Mouse (Mus musculus) macrophage (primary cell): ENCODE data around the gene Gm32717. TPM values are rescaled to one million over a fixed set of nuclear protein-coding genes. Genes with fewer than 3 reads are reported as not detected.
"Not testable (repeated sequence)": the region's sequence is repeated elsewhere in the genome, so short reads cannot be mapped to it uniquely, and the experiment has no call there.

Experiments
- H3K27ac ChIP-seq: fragments of 350-480 bp; formaldehyde crosslinking; 2 replicates; pipeline ENCODE4 v1.9.0; 2021
- H3K36me3 ChIP-seq: fragments of 350-480 bp; formaldehyde crosslinking; 2 replicates; pipeline ENCODE4 v1.9.0; 2021; ENCODE audit errors: inconsistent target
- H3K4me3 ChIP-seq: fragments of 350-480 bp; formaldehyde crosslinking; 2 replicates; pipeline ENCODE4 v1.9.0; 2021; ENCODE audit errors: inconsistent target
- H3K79me2 ChIP-seq: fragments of 350-480 bp; formaldehyde crosslinking; 2 replicates; pipeline ENCODE4 v1.9.0; 2021; ENCODE audit errors: inconsistent target
- WGBS: methylation state at CpG from one replicate; pipeline ENCODE4 v1.1.7; 2026; ENCODE audit warnings: inconsistent platforms; ENCODE audit not compliant: missing documents; 5-methylcytosine and 5-hydroxymethylcytosine counted together
- polyA plus RNA-seq: library from polyadenylated mRNA; stranded (reverse); fragments of 250-400 nt; gene quantifications from 3 replicates; pipeline ENCODE4 v1.2.4, GENCODE M21; 2018; ENCODE audit warnings: inconsistent platforms
- total RNA-seq, 78 experiments: library from RNA; depleted of rRNA; stranded (reverse); fragments of 250-400 nt; gene quantifications; 1 replicate in 9 of 78; 2 replicates in 24 of 78; 3 replicates in 43 of 78; 4 replicates in 2 of 78; pipeline ENCODE4 v1.2.4; 2018; ENCODE audit warnings: inconsistent platforms in 56 of 78

Gm32717 gene
- not detected for total RNA-seq (2018; cell fraction: chromatin; rRNA removed)
- not detected for total RNA-seq (2018; cell fraction: cytosol; rRNA removed)
- not detected for total RNA-seq (2018; cell fraction: nucleus; rRNA removed)
- not detected in 3 replicates for polyA plus RNA-seq

GRCm38 (mm10) chr10:118240680-118241079, at the start of gene Gm32717:
Gene Gm32717 (minus strand): TSS chr10:118240780.
- H3K79me2 ChIP-seq, H3K27ac ChIP-seq, H3K4me3 ChIP-seq, H3K36me3 ChIP-seq: not testable (repeated sequence)
- no CpG with 5 or more reads among the region's 13 CpGs for WGBS

GRCm38 (mm10) chr10:118283016-118283415, 42.4 kb upstream of the Gm32717 start:
- not testable (repeated sequence) for H3K36me3 ChIP-seq, H3K4me3 ChIP-seq, H3K27ac ChIP-seq, H3K79me2 ChIP-seq
- no CpG with 5 or more reads among the region's 5 CpGs for WGBS

DNA sequence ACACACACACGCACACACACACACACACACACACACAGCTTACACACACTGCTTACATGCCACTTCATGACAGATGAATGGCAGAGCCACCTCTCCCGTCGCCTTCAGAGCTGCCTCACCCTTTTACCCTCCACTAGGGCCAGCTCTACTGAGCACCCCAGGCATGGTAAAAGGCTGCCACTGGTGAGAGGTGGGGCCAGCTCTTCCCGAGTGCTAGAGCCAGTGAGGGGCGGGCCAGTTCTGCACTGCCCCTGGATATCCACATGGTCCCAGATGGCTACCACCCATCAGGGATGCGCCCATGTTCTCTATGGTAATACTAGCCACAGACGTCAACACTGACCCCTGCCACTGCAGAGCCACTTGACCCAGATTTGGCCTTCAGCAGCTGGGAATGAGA, 42.0 kb upstream of the Gm32717 start:
- H3K4me3 ChIP-seq, H3K79me2 ChIP-seq, H3K36me3 ChIP-seq, H3K27ac ChIP-seq: not testable (repeated sequence)
- 92% methylated on average over 2 of the region's 7 CpGs for WGBS

GRCm38 (mm10) chr10:118278069-118278468, 37.5 kb upstream of the Gm32717 start:
- H3K36me3 ChIP-seq, H3K27ac ChIP-seq, H3K4me3 ChIP-seq, H3K79me2 ChIP-seq: not testable (repeated sequence)
- WGBS = no CpG with 5 or more reads among the region's 4 CpGs

DNA sequence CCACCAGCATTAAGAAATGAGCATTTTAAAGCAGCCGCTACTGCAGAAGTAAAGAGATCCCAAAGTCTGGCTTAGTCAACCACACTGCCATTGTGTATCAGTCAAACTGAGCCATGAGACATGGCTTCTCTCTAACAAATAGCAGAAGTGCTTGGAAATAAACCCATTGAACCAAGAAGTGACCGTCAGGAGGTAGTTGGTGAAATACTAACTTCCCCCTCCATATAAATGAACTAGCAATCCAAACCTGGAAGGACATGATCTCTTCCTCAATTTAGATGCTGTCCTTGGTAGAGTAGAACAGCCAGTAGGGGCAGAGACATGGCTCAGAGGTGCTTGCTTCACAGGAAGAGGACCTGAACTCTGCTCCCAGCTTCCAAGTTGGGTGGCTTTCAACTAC, 30.8 kb upstream of the Gm32717 start:
- no CpG with 5 or more reads among the region's 2 CpGs for WGBS
- not testable (repeated sequence) for H3K27ac ChIP-seq, H3K79me2 ChIP-seq, H3K36me3 ChIP-seq, H3K4me3 ChIP-seq

DNA sequence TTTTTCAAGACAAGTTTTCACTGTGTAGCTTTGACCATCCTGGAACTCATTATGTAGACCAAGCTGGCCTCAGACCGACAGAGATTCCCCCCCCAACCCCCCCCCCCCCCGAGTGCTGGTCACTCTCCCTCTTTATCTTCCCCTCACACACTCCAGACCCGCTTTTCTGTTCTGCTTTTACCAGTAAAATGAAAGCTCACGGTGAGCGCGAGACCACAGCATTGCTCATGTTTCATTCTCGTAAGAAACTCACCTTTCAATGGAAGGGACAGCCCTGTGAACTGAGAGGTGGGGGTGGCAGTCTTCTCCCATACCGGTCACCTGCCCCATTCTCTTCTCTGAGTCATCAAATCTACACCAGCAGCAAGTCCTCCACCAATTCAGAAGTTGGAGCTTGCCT, 28.2 kb upstream of the Gm32717 start:
- no CpG with 5 or more reads among the region's 8 CpGs for WGBS
- not testable (repeated sequence) for H3K4me3 ChIP-seq, H3K36me3 ChIP-seq, H3K27ac ChIP-seq, H3K79me2 ChIP-seq

- H3K27ac ChIP-seq, H3K4me3 ChIP-seq, H3K79me2 ChIP-seq, H3K36me3 ChIP-seq: not testable (repeated sequence)
- WGBS = no CpG with 5 or more reads among the region's 13 CpGs
Observed at GRCm38 (mm10) chr10:118258388-118258787, 17.8 kb upstream of the Gm32717 start, which contains the start of gene Gm32802. Gene Gm32802 (plus strand): TSS chr10:118258688.

DNA sequence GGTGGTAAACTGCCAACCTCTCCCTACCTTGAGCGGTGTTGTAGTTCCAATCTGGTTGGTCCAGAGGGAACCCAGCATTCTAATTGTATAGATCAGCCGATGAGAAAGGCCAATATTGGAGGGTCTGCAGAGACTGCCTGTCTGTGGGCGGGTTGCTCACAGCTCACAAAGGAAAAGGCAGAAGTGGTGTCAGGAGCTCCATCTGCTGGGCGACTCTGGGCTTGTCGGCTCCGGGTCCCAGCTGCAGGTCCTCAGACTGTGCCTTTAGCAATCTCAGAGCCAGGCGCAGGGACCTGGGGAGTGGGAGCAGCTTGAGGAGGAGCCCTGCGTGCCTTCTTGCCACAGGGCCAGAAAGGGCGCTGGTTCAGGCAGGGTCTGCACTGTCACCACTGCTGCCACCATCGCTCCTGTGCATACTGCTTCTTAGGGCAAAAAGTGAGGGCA, 10.3 kb upstream of the Gm32717 start:
- H3K27ac ChIP-seq = no peak overlapping the region
- H3K79me2 ChIP-seq = no peaks in the 10 kb centered on the region
- no peak overlapping the region for H3K4me3 ChIP-seq
- no peaks in the 10 kb centered on the region for H3K36me3 ChIP-seq
- WGBS = 39% methylated on average over 10 of the region's 10 CpGs

- not testable (repeated sequence) for H3K36me3 ChIP-seq, H3K27ac ChIP-seq, H3K79me2 ChIP-seq, H3K4me3 ChIP-seq
- 76% methylated on average over 11 of the region's 11 CpGs for WGBS
Observed at GRCm38 (mm10) chr10:118249006-118249595, 8.5 kb upstream of the Gm32717 start.

DNA sequence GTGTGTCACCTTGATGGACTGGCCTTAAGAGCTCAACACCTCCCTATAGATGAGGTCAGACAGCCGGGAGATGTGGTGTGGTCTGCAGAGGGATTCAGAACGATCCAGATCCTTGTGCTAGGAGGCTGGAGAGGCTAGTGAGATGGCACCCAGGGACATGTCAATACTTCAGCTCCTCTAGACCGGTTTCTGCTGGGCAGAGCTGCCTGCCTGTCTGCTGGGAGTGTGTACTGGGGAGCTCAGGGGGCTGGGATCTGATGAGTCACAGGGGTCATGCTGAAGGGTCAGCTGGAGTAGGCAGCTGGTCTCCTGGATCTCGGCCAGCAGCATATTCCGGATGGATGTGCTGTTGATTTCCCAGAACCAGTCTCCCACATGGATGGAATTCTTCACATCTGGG, 8.0 kb downstream of the Gm32717 start:
- H3K36me3 ChIP-seq, H3K79me2 ChIP-seq, H3K4me3 ChIP-seq, H3K27ac ChIP-seq: not testable (repeated sequence)
- WGBS = no CpG with 5 or more reads among the region's 5 CpGs

- no CpG with 5 or more reads among the region's 2 CpGs for WGBS
- not testable (repeated sequence) for H3K36me3 ChIP-seq, H3K4me3 ChIP-seq
Observed at GRCm38 (mm10) chr10:118227629-118228028, 13.0 kb downstream of the Gm32717 start.

GRCm38 (mm10) chr10:118215719-118216393, 24.7 kb downstream of the Gm32717 start:
- 71% methylated on average over 2 of the region's 4 CpGs for WGBS
- H3K36me3 ChIP-seq, H3K27ac ChIP-seq, H3K79me2 ChIP-seq, H3K4me3 ChIP-seq: not testable (repeated sequence)

More at GRCm38 (mm10) chr10:118227629-118228028, 13.0 kb downstream of the Gm32717 start:
- not testable (repeated sequence) for H3K27ac ChIP-seq, H3K79me2 ChIP-seq

DNA sequence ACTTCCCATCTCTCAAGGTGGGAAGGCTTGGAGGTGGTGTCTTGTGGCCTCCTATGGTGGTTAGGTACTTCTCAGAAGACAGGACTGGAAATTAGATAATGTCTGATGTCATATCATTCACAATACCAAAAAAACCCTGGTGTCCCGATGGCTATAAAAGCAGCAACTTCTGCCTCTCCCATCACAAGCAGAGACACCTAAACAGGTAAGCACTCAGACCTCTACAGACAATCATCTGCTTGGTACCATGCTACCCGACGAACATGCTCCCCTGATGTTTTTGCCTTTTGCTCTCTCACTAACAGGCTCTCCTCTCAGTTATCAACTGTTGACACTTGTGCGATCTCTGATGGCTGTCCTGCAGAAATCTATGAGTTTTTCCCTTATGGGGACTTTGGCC, 35.9 kb downstream of the Gm32717 start, which contains the start of gene Il22:
TSS of gene Il22 (plus strand) at position 301 of the 400 bp plus-strand sequence.
- Histone ChIP-seq H3K36me3 (no peaks in the 10 kb centered on the region), H3K4me3 (no peak within 1 kb of the TSS), H3K79me2 (no peaks in the 10 kb centered on the region), H3K27ac (no peak within 1 kb of the TSS)
- WGBS = 94% methylated on average over 4 of the region's 4 CpGs

GRCm38 (mm10) chr10:118195150-118195549, 45.4 kb downstream of the Gm32717 start:
- not testable (repeated sequence) for H3K27ac ChIP-seq, H3K4me3 ChIP-seq, H3K79me2 ChIP-seq, H3K36me3 ChIP-seq
- 0% methylated on average over 3 of the region's 3 CpGs for WGBS
